Mouse (Mus musculus): ENCODE measurements around the gene Bcas3. TPM values are rescaled to one million over a fixed set of nuclear protein-coding genes. Genes with fewer than 3 reads are reported as not detected.

The Bcas3 gene
- polyA plus RNA-seq, 1 experiment from 2014 or later = 20.2 TPM

GRCm38 (mm10) chr11:85825823-85826222 lies 472.9 kb downstream of the Bcas3 start:
- no peak overlapping the region for H3K4me3 ChIP-seq
- H3K27ac ChIP-seq (replicated peaks) = no peak overlapping the region
- WGBS = 80% methylated on average over 7 of the region's 7 CpGs
- no peaks in the 10 kb centered on the region for H3K9me3 ChIP-seq (replicated peaks)
- peaks cover 61% of the 10 kb centered on the region for H3K4me1 ChIP-seq
- DNase-seq (ENCODE audit: low spot score) = no peak
- H3K36me3 ChIP-seq = no peaks in the 10 kb centered on the region
- peaks cover 98% of the 10 kb centered on the region for H3K27me3 ChIP-seq (ENCODE audit: low read depth, poor library complexity, severe bottlenecking)

DNA sequence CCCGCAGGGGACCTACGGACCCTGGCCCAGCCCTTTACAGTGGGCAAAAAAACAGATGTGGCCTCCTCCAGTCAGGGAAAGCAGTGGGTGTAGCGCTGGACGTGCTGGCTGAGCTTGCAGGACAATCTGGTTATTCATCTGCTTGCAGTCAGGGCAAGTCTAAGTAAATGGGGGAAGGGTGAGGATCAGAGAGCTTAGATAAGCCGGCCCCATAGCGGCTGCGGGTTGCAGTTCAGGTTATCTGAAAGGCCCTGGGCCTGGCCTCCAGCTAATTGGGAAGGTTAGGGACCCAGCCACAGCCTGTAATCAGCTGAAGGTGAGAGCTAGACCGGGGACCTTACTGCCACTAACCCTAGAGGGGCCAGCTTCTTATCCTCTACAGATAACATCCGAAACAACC lies 474.4 kb downstream of the Bcas3 start:
- Histone ChIP-seq H3K36me3 (no peaks in the 10 kb centered on the region), H3K4me3 (no peak overlapping the region), H3K9me3 (replicated peaks) (no peaks in the 10 kb centered on the region), H3K27ac (replicated peaks) (no peak overlapping the region), H3K4me1 (peaks cover 70% of the 10 kb centered on the region), H3K27me3 (ENCODE audit: low read depth, poor library complexity, severe bottlenecking) (peaks cover 98% of the 10 kb centered on the region)
- DNase-seq (ENCODE audit: low spot score) = peak; percentile 35
- 5% methylated on average over 9 of the region's 9 CpGs for WGBS

DNA sequence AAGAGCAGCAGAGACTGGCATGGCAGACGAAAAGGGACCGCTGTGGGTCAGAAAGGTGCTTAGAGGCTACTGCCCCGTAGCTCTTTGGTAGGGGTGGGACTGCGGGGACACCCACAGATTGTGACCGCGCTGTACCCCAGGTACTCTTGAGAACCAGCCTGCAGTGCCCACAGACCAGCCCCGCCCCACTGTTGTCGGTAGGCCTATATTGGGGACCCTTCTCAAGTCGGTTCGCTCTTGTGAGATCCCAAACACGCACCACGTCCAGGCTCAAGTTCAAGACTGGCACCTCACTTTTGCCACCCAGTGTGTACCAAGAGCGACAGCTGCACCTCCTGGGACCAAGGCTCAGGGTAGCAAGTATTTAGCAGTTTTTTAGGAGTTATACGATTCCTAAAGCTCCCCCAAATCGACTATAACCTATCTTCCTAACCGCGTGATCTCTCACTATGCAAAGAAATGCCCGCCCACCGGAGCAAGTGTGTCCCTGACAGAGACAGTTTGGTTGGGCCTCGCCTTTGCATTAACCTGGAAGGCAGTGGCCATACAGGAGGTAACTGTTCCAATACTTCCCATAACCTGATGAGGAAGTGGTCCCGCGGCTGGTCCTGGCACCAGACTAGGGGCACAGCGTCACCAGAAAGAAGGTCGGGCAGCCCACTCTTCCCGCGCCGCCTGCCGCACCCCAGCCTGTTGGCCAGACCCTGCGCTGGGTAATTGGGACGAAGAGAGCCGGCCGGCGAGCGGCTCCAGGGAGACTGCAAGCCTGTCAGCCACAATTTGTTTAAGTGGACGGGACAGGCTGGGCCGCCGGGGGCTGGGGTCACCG lies 475.9 kb downstream of the Bcas3 start:
- peak overlapping the region; percentile 49 for H3K4me3 ChIP-seq
- H3K4me1 ChIP-seq = peaks cover 76% of the 10 kb centered on the region
- H3K27ac ChIP-seq (replicated peaks) = peak overlapping the region; percentile 13; the same call in 1 of the 2 replicates
- DNase-seq (ENCODE audit: low spot score) = no peak
- no peaks in the 10 kb centered on the region for H3K36me3 ChIP-seq
- peaks cover 100% of the 10 kb centered on the region for H3K27me3 ChIP-seq (ENCODE audit: low read depth, poor library complexity, severe bottlenecking)
- 5% methylated on average over 38 of the region's 38 CpGs for WGBS
- no peaks in the 10 kb centered on the region for H3K9me3 ChIP-seq (replicated peaks)

DNA sequence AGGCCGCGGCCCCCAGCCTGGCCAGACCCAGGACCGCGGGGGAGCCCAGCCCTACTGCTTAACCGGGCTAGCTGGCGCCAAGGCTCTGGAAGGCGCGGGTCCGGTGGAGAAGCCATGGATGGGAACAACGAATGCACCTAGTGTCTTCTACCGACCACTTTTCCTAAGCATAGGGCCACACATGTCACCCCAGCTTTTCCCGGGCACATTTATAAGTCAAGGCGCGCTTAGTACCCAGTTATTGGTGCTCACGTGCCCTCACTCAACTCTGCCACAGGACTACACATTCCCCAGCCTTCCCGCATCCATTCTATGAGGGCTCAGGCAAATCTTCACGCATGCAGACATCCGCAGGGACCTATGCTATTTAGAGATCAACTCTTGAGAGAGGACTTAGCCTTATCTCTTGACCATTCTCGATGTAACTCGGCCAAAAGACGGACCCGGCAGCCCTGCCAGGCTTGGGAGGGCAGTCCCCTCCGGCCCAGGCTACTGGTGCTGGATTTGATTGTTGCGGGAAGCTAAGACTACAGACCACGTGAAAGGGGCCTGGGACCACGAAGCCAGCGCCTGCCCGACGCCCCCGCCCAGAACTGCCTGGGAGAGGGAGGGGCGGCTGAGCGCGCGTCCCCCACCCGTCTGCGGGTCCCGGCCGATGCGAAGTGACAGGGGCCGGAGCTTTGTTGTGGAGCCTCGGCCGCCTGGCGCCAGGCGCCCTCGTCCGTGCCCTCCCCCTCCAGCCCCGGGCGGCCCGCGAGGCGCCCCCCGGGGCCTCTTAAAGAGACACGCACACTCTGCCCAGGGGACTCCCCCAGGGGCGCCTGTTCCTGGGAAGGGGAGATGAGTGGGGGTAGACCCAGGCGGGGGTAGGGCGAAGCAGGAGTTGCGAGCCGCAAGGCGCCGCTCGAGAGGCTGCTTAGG lies 476.8 kb downstream of the Bcas3 start:
- no peaks in the 10 kb centered on the region for H3K36me3 ChIP-seq
- peaks cover 100% of the 10 kb centered on the region for H3K27me3 ChIP-seq (ENCODE audit: low read depth, poor library complexity, severe bottlenecking)
- peak overlapping the region; percentile 13; the same call in 1 of the 2 replicates for H3K27ac ChIP-seq (replicated peaks)
- peaks cover 75% of the 10 kb centered on the region for H3K4me1 ChIP-seq
- H3K9me3 ChIP-seq (replicated peaks) = no peaks in the 10 kb centered on the region
- DNase-seq (ENCODE audit: low spot score) = peak; percentile 68
- peak overlapping the region; percentile 49 for H3K4me3 ChIP-seq
- 1% methylated on average over 61 of the region's 61 CpGs for WGBS

- under 1% methylated on average over 17 of the region's 17 CpGs for WGBS
- DNase-seq (ENCODE audit: low spot score) = peak; percentile 71
- Histone ChIP-seq H3K27me3 (ENCODE audit: low read depth, poor library complexity, severe bottlenecking) (peaks cover 100% of the 10 kb centered on the region), H3K36me3 (no peaks in the 10 kb centered on the region), H3K9me3 (replicated peaks) (no peaks in the 10 kb centered on the region), H3K27ac (replicated peaks) (no peak overlapping the region), H3K4me3 (peak overlapping the region; percentile 58; the same call in 1 of the 2 replicates), H3K4me1 (peaks cover 69% of the 10 kb centered on the region)
Observed at GRCm38 (mm10) chr11:85830901-85831341, 478.0 kb downstream of the Bcas3 start.

- under 1% methylated on average over 33 of the region's 33 CpGs for WGBS
- peak overlapping the region; percentile 58 for H3K4me3 ChIP-seq
- H3K36me3 ChIP-seq = no peaks in the 10 kb centered on the region
- peak overlapping the region; percentile 65; the same call in 1 of the 2 replicates for H3K27ac ChIP-seq (replicated peaks)
- H3K4me1 ChIP-seq = peaks cover 69% of the 10 kb centered on the region
- DNase-seq (ENCODE audit: low spot score) = peak; percentile 57
- no peaks in the 10 kb centered on the region for H3K9me3 ChIP-seq (replicated peaks)
- H3K27me3 ChIP-seq (ENCODE audit: low read depth, poor library complexity, severe bottlenecking) = peaks cover 100% of the 10 kb centered on the region
Observed at GRCm38 (mm10) chr11:85831656-85832230, 478.8 kb downstream of the Bcas3 start.

- peak; percentile 72 for DNase-seq (ENCODE audit: low spot score)
- Histone ChIP-seq H3K4me1 (peaks cover 68% of the 10 kb centered on the region), H3K36me3 (no peaks in the 10 kb centered on the region), H3K9me3 (replicated peaks) (no peaks in the 10 kb centered on the region), H3K27me3 (ENCODE audit: low read depth, poor library complexity, severe bottlenecking) (peaks cover 100% of the 10 kb centered on the region), H3K4me3 (peak within 1 kb of the TSS; percentile 58), H3K27ac (replicated peaks) (peak within 1 kb of the TSS; percentile 65; the same call in 1 of the 2 replicates)
- 1% methylated on average over 49 of the region's 52 CpGs for WGBS
Observed at GRCm38 (mm10) chr11:85832231-85832924, 479.4 kb downstream of the Bcas3 start, which contains the start of gene Tbx2. Gene Tbx2, plus strand, starts transcription at chr11:85832551.

- Histone ChIP-seq H3K27ac (replicated peaks) (no peak overlapping the region; the same call in 1 of the 2 replicates), H3K9me3 (replicated peaks) (no peaks in the 10 kb centered on the region), H3K4me3 (peak overlapping the region; percentile 58), H3K4me1 (peaks cover 68% of the 10 kb centered on the region), H3K27me3 (ENCODE audit: low read depth, poor library complexity, severe bottlenecking) (peaks cover 100% of the 10 kb centered on the region), H3K36me3 (no peaks in the 10 kb centered on the region)
- peak; percentile 71 for DNase-seq (ENCODE audit: low spot score)
- WGBS = under 1% methylated on average over 47 of the region's 54 CpGs
Observed at GRCm38 (mm10) chr11:85833081-85833521, 480.1 kb downstream of the Bcas3 start.

- no peak overlapping the region for H3K27ac ChIP-seq (replicated peaks)
- H3K9me3 ChIP-seq (replicated peaks) = no peaks in the 10 kb centered on the region
- WGBS = 2% methylated on average over 11 of the region's 11 CpGs
- peaks cover 64% of the 10 kb centered on the region for H3K4me1 ChIP-seq
- peaks cover 100% of the 10 kb centered on the region for H3K27me3 ChIP-seq (ENCODE audit: low read depth, poor library complexity, severe bottlenecking)
- H3K4me3 ChIP-seq = peak overlapping the region; percentile 58
- peak; percentile 59 for DNase-seq (ENCODE audit: low spot score)
- H3K36me3 ChIP-seq = no peaks in the 10 kb centered on the region
Observed at GRCm38 (mm10) chr11:85833761-85834385, 480.9 kb downstream of the Bcas3 start.

- Histone ChIP-seq H3K27me3 (ENCODE audit: low read depth, poor library complexity, severe bottlenecking) (peaks cover 100% of the 10 kb centered on the region), H3K4me1 (peaks cover 58% of the 10 kb centered on the region), H3K27ac (replicated peaks) (no peak overlapping the region), H3K9me3 (replicated peaks) (no peaks in the 10 kb centered on the region), H3K4me3 (peak overlapping the region; percentile 58; the same call in 1 of the 2 replicates), H3K36me3 (no peaks in the 10 kb centered on the region)
- WGBS = 1% methylated on average over 17 of the region's 17 CpGs
- DNase-seq (ENCODE audit: low spot score) = no peak
Observed at GRCm38 (mm10) chr11:85834386-85834931, 481.5 kb downstream of the Bcas3 start.

Data from midbrain, embryonic 10.5 days (tissue).